Mouse (Mus musculus) erythroid progenitor cell, adult 5-6 weeks (primary cell): Measurements from ENCODE around the gene Herc3. TPM values are rescaled to one million over a fixed set of nuclear protein-coding genes. Genes with fewer than 3 reads are reported as not detected.

Source experiments
- ATAC-seq: replicated peaks from 2 replicates; pipeline ENCODE4 v1.8.0; 2016; ENCODE audit warnings: moderate number of reproducible peaks, mild to moderate bottlenecking, moderate TSS enrichment, inconsistent platforms; ENCODE audit not compliant: poor library complexity, low FRiP score, severe bottlenecking
- total RNA-seq, 2 experiments: library from RNA; stranded (forward) in 1 of 2; stranded (reverse) in 1 of 2; fragments of 150-400 nt in 1 of 2; fragments of 186-747, 209-891 nt in 1 of 2; gene quantifications; 2 replicates each; pipeline versions ENCODE4 v1.2.3 to v1.2.4; 2015 to 2017; ENCODE audit warnings: low replicate concordance in 2 of 2

Herc3 gene
- total RNA-seq, 2 experiments from 2014 or later: 15.1 to 19.8 TPM

GRCm38 (mm10) chr6:58907791-58908190 lies 76.5 kb downstream of the Herc3 start:
- no peak for ATAC-seq

GRCm38 (mm10) chr6:58912842-58913241 lies 81.6 kb downstream of the Herc3 start:
- ATAC-seq: no peak

- no peak for ATAC-seq
Measured at GRCm38 (mm10) chr6:58913551-58913950, 82.3 kb downstream of the Herc3 start.

GRCm38 (mm10) chr6:58913971-58914370 lies 82.7 kb downstream of the Herc3 start:
- no peak for ATAC-seq

- no peak for ATAC-seq
Measured at GRCm38 (mm10) chr6:58916498-58916897, 85.2 kb downstream of the Herc3 start.

- no peak for ATAC-seq
Measured at GRCm38 (mm10) chr6:58920735-58921134, 89.5 kb downstream of the Herc3 start.

GRCm38 (mm10) chr6:58921623-58922022 lies 90.4 kb downstream of the Herc3 start:
- no peak for ATAC-seq

GRCm38 (mm10) chr6:58922511-58922910 lies 91.2 kb downstream of the Herc3 start:
- no peak for ATAC-seq

GRCm38 (mm10) chr6:58927881-58928280 lies 96.6 kb downstream of the Herc3 start:
- no peak for ATAC-seq

- ATAC-seq: no peak
Measured at GRCm38 (mm10) chr6:58929911-58930431, 98.7 kb downstream of the Herc3 start.

GRCm38 (mm10) chr6:58931149-58931548 lies 99.9 kb downstream of the Herc3 start:
- no peak for ATAC-seq

GRCm38 (mm10) chr6:58932515-58933188 lies 101.4 kb downstream of the Herc3 start:
- no peak for ATAC-seq

GRCm38 (mm10) chr6:58933189-58933913 lies 102.1 kb downstream of the Herc3 start:
- ATAC-seq: no peak

GRCm38 (mm10) chr6:58934144-58934543 lies 102.9 kb downstream of the Herc3 start:
- ATAC-seq: no peak

GRCm38 (mm10) chr6:58937726-58938125 lies 106.5 kb downstream of the Herc3 start:
- no peak for ATAC-seq

- ATAC-seq: no peak
Measured at GRCm38 (mm10) chr6:58942276-58942675, 111.0 kb downstream of the Herc3 start.

- no peak for ATAC-seq
Measured at GRCm38 (mm10) chr6:58943958-58944357, 112.7 kb downstream of the Herc3 start.

GRCm38 (mm10) chr6:58946246-58946645 lies 115.0 kb downstream of the Herc3 start:
- no peak for ATAC-seq

- no peak for ATAC-seq
Measured at GRCm38 (mm10) chr6:58946840-58947239, 115.6 kb downstream of the Herc3 start.

- no peak for ATAC-seq
Measured at GRCm38 (mm10) chr6:58950410-58950809, 119.1 kb downstream of the Herc3 start.
